Mouse (Mus musculus) embryonic facial prominence, embryonic 14.5 days (tissue): ENCODE results near the gene Sdk2. TPM values are rescaled to one million over a fixed set of nuclear protein-coding genes. Genes with fewer than 3 reads are reported as not detected.

Experiments
- ATAC-seq: fragments of 200-750 bp; cut with Nextera tagmentation; 2 replicates; pipeline ENCODE4 v1.8.0; 2017; ENCODE audit warnings: low read depth, moderate number of reproducible peaks, moderate TSS enrichment
- DNase-seq: peaks from one replicate; pipeline ENCODE4 v3.0.0-alpha.2; 2015; ENCODE audit warnings: low spot score
- H3K27ac ChIP-seq: fragments of 300-500 bp; sonication (generic); replicated peaks from 2 replicates; pipeline ENCODE4 v1.5.1; 2014; ENCODE audit warnings: low read depth, mild to moderate bottlenecking, low read length, moderate library complexity
- H3K27me3 ChIP-seq: fragments of 300-500 bp; sonication (generic); replicated peaks from 2 replicates; pipeline ENCODE4 v1.6.1; 2014; ENCODE audit warnings: low read length; ENCODE audit not compliant: control insufficient read depth, insufficient read depth
- H3K36me3 ChIP-seq: fragments of 300-500 bp; sonication (generic); 2 replicates; pipeline ENCODE4 v1.6.1; 2014; ENCODE audit warnings: low read length, mixed read lengths; ENCODE audit not compliant: control insufficient read depth, insufficient read depth
- H3K4me1 ChIP-seq: fragments of 300-500 bp; sonication (generic); 2 replicates; pipeline ENCODE4 v1.6.1; 2014; ENCODE audit warnings: antibody characterized with exemption, low read length; ENCODE audit not compliant: control insufficient read depth, insufficient read depth
- H3K4me2 ChIP-seq: fragments of 300-500 bp; sonication (generic); 2 replicates; pipeline ENCODE4 v1.6.1; 2014; ENCODE audit warnings: low read depth, mild to moderate bottlenecking, low read length, moderate library complexity, mixed read lengths
- H3K4me3 ChIP-seq: fragments of 300-500 bp; sonication (generic); 2 replicates; pipeline ENCODE4 v1.5.1; 2014; ENCODE audit warnings: low read depth, mild to moderate bottlenecking, low read length
- H3K9ac ChIP-seq: fragments of 300-500 bp; sonication (generic); 2 replicates; pipeline ENCODE4 v1.6.1; 2014; ENCODE audit warnings: low read depth, mild to moderate bottlenecking, low read length, moderate library complexity, mixed read lengths
- H3K9me3 ChIP-seq: fragments of 300-500 bp; sonication (generic); 2 replicates; pipeline ENCODE4 v1.6.1; 2016; ENCODE audit warnings: low read length; ENCODE audit not compliant: control insufficient read depth
- WGBS: fragments of 180-500 bp; shearing (Covaris S2); extraction: QIAGEN DNeasy Blood & Tissue Kit; methylation state at CpG from one replicate; pipeline ENCODE4 v1.1.7; 2014; 5-methylcytosine and 5-hydroxymethylcytosine counted together
- polyA plus RNA-seq: library from polyadenylated mRNA; unstranded; fragments of >200 nt; fragmentation: Nextera tagmentation; extraction: Ambion mirVana; gene quantifications from 2 replicates; pipeline ENCODE4 v1.2.1, GENCODE M21; 2014

Gene Sdk2
- polyA plus RNA-seq, 1 experiment from 2014 or later = 6.3 TPM

DNA sequence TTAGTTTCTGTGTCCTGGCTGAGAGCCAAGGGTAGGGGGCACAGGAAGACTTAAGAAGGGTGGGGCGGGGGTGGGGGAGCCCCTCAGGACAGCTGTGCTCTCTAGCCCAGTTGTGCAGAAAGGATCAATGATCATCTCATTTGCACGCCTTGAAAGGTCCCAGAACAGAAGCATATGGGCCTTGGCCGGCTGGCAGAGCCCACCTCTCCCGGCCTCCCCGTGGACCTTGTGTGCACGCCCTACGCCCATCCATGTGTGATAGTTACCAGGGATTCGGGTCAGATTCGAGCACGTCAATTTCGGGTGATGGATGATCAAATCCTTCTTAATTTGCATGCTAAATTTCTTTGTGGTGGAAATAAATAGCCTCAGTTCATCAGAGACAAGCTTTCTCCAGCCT is 136.7 kb downstream of the Sdk2 start:
- Histone ChIP-seq H3K27ac (no peak overlapping the region), H3K36me3 (no peaks in the 10 kb centered on the region), H3K4me3 (no peak overlapping the region), H3K9me3 (no peaks in the 10 kb centered on the region), H3K27me3 (no peaks in the 10 kb centered on the region), H3K9ac (no peak overlapping the region), H3K4me1 (no peaks in the 10 kb centered on the region; the same call in 1 of the 2 replicates), H3K4me2 (no peak overlapping the region)
- ATAC-seq = no peak
- WGBS = 75% methylated on average over 11 of the region's 11 CpGs
- no peak for DNase-seq

GRCm38 (mm10) chr11:113928831-113929230 is 138.0 kb downstream of the Sdk2 start:
- DNase-seq (no peak), ATAC-seq (no peak)
- Histone ChIP-seq H3K4me1 (no peaks in the 10 kb centered on the region; the same call in 1 of the 2 replicates), H3K27ac (no peak overlapping the region), H3K27me3 (no peaks in the 10 kb centered on the region), H3K9ac (no peak overlapping the region), H3K4me3 (no peak overlapping the region), H3K9me3 (no peaks in the 10 kb centered on the region), H3K4me2 (no peak overlapping the region), H3K36me3 (no peaks in the 10 kb centered on the region)
- WGBS = 68% methylated on average over 2 of the region's 2 CpGs

- Histone ChIP-seq H3K9ac (no peak overlapping the region), H3K27me3 (no peaks in the 10 kb centered on the region), H3K27ac (no peak overlapping the region), H3K4me3 (no peak overlapping the region), H3K36me3 (no peaks in the 10 kb centered on the region), H3K9me3 (no peaks in the 10 kb centered on the region), H3K4me2 (no peak overlapping the region), H3K4me1 (no peaks in the 10 kb centered on the region; the same call in 1 of the 2 replicates)
- 69% methylated on average over 9 of the region's 9 CpGs for WGBS
- no peak for ATAC-seq
- peak; percentile 20 for DNase-seq
These were observed 138.6 kb downstream of the Sdk2 start for GRCm38 (mm10) chr11:113928291-113928690.

- ATAC-seq (no peak), DNase-seq (no peak)
- no peaks in the 10 kb centered on the region for H3K9me3 ChIP-seq
- no peak overlapping the region for H3K27ac ChIP-seq
- no peak overlapping the region for H3K4me3 ChIP-seq
- no peaks in the 10 kb centered on the region for H3K27me3 ChIP-seq
- H3K36me3 ChIP-seq = no peaks in the 10 kb centered on the region
- WGBS = 64% methylated on average over 3 of the region's 3 CpGs
- H3K4me2 ChIP-seq = no peak overlapping the region
- H3K9ac ChIP-seq = no peak overlapping the region
- H3K4me1 ChIP-seq = no peaks in the 10 kb centered on the region; the same call in 1 of the 2 replicates
These were observed 139.0 kb downstream of the Sdk2 start for GRCm38 (mm10) chr11:113927826-113928225.

GRCm38 (mm10) chr11:113927231-113927630 is 139.6 kb downstream of the Sdk2 start:
- peak; percentile 41 for DNase-seq
- H3K27ac ChIP-seq = no peak overlapping the region
- H3K4me2 ChIP-seq = no peak overlapping the region
- H3K4me1 ChIP-seq = no peaks in the 10 kb centered on the region
- H3K4me3 ChIP-seq = no peak overlapping the region
- no peaks in the 10 kb centered on the region for H3K9me3 ChIP-seq
- no peaks in the 10 kb centered on the region for H3K36me3 ChIP-seq
- H3K27me3 ChIP-seq = no peaks in the 10 kb centered on the region
- no peak overlapping the region for H3K9ac ChIP-seq
- ATAC-seq = no peak
- 84% methylated on average over 11 of the region's 11 CpGs for WGBS

DNA sequence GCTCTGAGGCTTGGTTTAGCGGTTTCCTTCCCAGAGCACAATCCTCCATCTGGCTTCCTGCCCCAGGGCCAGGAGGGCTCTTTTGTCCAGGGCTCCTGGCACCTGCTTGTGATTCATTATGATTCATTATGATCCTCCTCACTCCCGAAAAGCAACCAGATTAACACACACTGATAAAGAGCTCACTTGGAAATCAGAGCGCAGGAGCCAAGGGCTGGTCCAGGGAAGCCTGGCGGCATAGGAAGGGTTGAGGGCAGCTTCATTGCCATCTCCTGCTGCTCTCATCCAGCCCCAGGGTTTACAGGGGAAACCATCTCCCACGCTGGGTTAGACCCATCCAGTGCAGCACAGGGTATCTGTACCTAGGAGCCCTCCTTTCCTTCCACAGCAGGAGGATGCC is 143.7 kb downstream of the Sdk2 start:
- Histone ChIP-seq H3K9me3 (no peaks in the 10 kb centered on the region; the same call in 1 of the 2 replicates), H3K4me1 (no peaks in the 10 kb centered on the region), H3K9ac (no peak overlapping the region), H3K4me3 (no peak overlapping the region), H3K36me3 (no peaks in the 10 kb centered on the region), H3K27ac (no peak overlapping the region), H3K4me2 (no peak overlapping the region), H3K27me3 (no peaks in the 10 kb centered on the region)
- WGBS = 61% methylated on average over 5 of the region's 5 CpGs
- DNase-seq (peak; percentile 26), ATAC-seq (0 out of 2 replicates have a peak, but pooled peaks have one; percentile 22)

- DNase-seq = no peak
- WGBS = 71% methylated on average over 16 of the region's 16 CpGs
These were observed 163.6 kb downstream of the Sdk2 start for GRCm38 (mm10) chr11:113903131-113903860.

DNA sequence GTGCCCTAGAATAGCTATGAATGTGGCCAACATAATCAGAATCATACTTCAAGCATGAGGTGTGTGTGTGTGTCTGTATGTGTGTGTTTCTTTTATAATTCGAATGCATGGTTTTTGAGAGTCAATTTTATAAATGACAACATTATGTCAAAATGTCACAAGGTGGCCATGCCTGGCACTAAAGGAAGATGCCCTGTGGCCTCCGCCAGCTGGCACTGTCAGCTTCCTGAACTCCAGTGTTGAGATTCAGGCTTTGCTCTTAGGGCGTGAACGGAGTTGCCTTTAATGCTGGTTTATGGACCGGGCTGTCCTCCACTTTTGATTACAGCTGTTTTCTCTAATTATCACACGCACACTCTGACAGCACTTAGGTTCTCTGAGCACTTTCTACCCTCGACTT is 164.9 kb downstream of the Sdk2 start:
- Histone ChIP-seq H3K9me3 (no peaks in the 10 kb centered on the region), H3K4me2 (no peak overlapping the region), H3K27ac (no peak overlapping the region), H3K4me3 (no peak overlapping the region), H3K9ac (no peak overlapping the region), H3K4me1 (0 out of 2 replicates have a peak, but pooled peaks cover under 1% of the 10 kb centered on the region), H3K27me3 (no peaks in the 10 kb centered on the region), H3K36me3 (no peaks in the 10 kb centered on the region)
- WGBS = 85% methylated on average over 7 of the region's 7 CpGs
- DNase-seq (no peak), ATAC-seq (no peak)

More at GRCm38 (mm10) chr11:113903131-113903860, 163.6 kb downstream of the Sdk2 start:
- Histone ChIP-seq H3K4me3 (no peak overlapping the region), H3K27ac (no peak overlapping the region), H3K4me1 (0 out of 2 replicates have a peak, but pooled peaks cover 3% of the 10 kb centered on the region), H3K4me2 (no peak overlapping the region), H3K36me3 (no peaks in the 10 kb centered on the region), H3K9ac (no peak overlapping the region), H3K9me3 (no peaks in the 10 kb centered on the region), H3K27me3 (no peaks in the 10 kb centered on the region)
- no peak for ATAC-seq

- ATAC-seq (no peak), DNase-seq (no peak)
- H3K4me1 ChIP-seq = no peaks in the 10 kb centered on the region
- H3K27me3 ChIP-seq = no peaks in the 10 kb centered on the region
- no peak overlapping the region for H3K9ac ChIP-seq
- WGBS = 48% methylated on average over 7 of the region's 7 CpGs
- H3K4me3 ChIP-seq = no peak overlapping the region
- no peak overlapping the region for H3K27ac ChIP-seq
- H3K9me3 ChIP-seq = no peaks in the 10 kb centered on the region
- H3K36me3 ChIP-seq = no peaks in the 10 kb centered on the region
- no peak overlapping the region for H3K4me2 ChIP-seq
These were observed 168.2 kb downstream of the Sdk2 start for GRCm38 (mm10) chr11:113898671-113899070.
